Mouse (Mus musculus) limb, embryonic 14.5 days (tissue): ENCODE measurements around the gene Irf2. TPM values are rescaled to one million over a fixed set of nuclear protein-coding genes. Genes with fewer than 3 reads are reported as not detected.

ENCODE experiments used
- ATAC-seq: fragments of 200-750 bp; cut with Nextera tagmentation; 2 replicates; pipeline ENCODE4 v1.8.0; 2017; ENCODE audit warnings: low read depth, moderate number of reproducible peaks, moderate TSS enrichment; ENCODE audit not compliant: low FRiP score
- DNase-seq: peaks from one replicate; pipeline ENCODE4 v3.0.0-alpha.2; 2015; ENCODE audit warnings: low spot score
- H3K27ac ChIP-seq: fragments of 300-500 bp; sonication (generic); replicated peaks from 2 replicates; pipeline ENCODE4 v1.5.1; 2014; ENCODE audit warnings: low read depth, mild to moderate bottlenecking, low read length, moderate library complexity, mixed read lengths
- H3K27me3 ChIP-seq: fragments of 300-500 bp; sonication (generic); 2 replicates; pipeline ENCODE4 v1.6.1; 2014; ENCODE audit warnings: low read length, mixed read lengths; ENCODE audit not compliant: control insufficient read depth, insufficient read depth
- H3K36me3 ChIP-seq: fragments of 300-500 bp; sonication (generic); 2 replicates; pipeline ENCODE4 v1.6.1; 2014; ENCODE audit warnings: mild to moderate bottlenecking, low read length, moderate library complexity, mixed read lengths; ENCODE audit not compliant: control insufficient read depth, insufficient read depth
- H3K4me1 ChIP-seq: fragments of 300-500 bp; sonication (generic); 2 replicates; pipeline ENCODE4 v1.6.1; 2014; ENCODE audit warnings: antibody characterized with exemption, low read length, mixed read lengths; ENCODE audit not compliant: control insufficient read depth, insufficient read depth
- H3K4me2 ChIP-seq: fragments of 300-500 bp; sonication (generic); replicated peaks from 2 replicates; pipeline ENCODE4 v1.6.1; 2014; ENCODE audit warnings: low read depth, mild to moderate bottlenecking, low read length, moderate library complexity; ENCODE audit not compliant: severe bottlenecking
- H3K4me3 ChIP-seq: fragments of 300-500 bp; sonication (generic); replicated peaks from 2 replicates; pipeline ENCODE4 v1.5.1; 2014; ENCODE audit warnings: low read length
- H3K9ac ChIP-seq: fragments of 300-500 bp; sonication (generic); 2 replicates; pipeline ENCODE4 v1.6.1; 2014; ENCODE audit warnings: mild to moderate bottlenecking, low read depth, low read length, moderate library complexity; ENCODE audit not compliant: severe bottlenecking
- H3K9me3 ChIP-seq: fragments of 300-500 bp; sonication (generic); 2 replicates; pipeline ENCODE4 v1.6.1; 2016; ENCODE audit warnings: low read length; ENCODE audit not compliant: control insufficient read depth
- POLR2A ChIP-seq: fragments of 200-500 bp; IDR thresholded peaks from 2 replicates; pipeline ENCODE4 v1.8.0; 2012; ENCODE audit warnings: inconsistent platforms, mild to moderate bottlenecking, moderate library complexity, borderline replicate concordance; ENCODE audit not compliant: insufficient read depth, insufficient read length; ENCODE audit errors: extremely low read depth
- WGBS: fragments of 180-500 bp; shearing (Covaris S2); extraction: QIAGEN DNeasy Blood & Tissue Kit; methylation state at CpG from one replicate; pipeline ENCODE4 v1.1.7; 2014; 5-methylcytosine and 5-hydroxymethylcytosine counted together
- polyA plus RNA-seq, 2 experiments: library from polyadenylated mRNA; depleted of rRNA in 1 of 2; stranded (reverse) in 1 of 2; unstranded in 1 of 2; fragments of >200 nt; fragmentation: Nextera tagmentation in 1 of 2; extraction: Ambion mirVana in 1 of 2; gene quantifications; 2 replicates each; pipeline versions ENCODE4 v1.2.1 to v1.2.3; 2012 to 2014

Gene Irf2
- polyA plus RNA-seq, 2 experiments: 15.1 to 16.8 TPM

DNA sequence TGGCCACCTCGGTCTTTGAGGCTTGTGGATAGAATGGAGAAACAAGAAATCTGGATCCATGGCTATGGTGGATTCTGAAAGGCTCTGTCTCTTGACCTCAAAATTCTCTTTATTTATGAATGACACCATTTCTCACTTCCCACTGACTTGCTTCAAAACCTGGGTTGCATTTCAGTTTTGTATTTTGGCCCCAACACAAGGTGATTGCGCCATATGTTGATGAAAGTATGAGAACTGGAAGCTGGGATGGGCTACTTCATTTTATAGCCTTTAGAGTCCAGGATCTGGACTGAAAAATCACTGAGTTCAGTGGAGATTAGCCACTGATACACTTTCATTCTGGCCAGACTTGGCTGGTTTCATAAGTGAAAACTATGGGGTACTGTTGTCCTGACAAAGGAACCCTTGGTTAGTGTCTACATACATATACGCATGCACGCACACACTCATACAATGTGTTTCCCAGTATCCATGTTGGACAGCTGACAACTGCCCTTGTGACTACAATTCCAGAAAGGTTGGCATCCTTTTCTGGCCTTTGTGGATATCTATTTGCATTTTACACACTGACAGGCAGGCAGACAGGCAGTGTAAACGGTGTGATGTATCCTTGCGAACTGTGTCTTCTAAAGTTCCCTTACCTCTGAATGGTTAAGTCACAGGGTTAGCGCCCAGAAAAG, 89.3 kb downstream of the Irf2 start:
- Histone ChIP-seq H3K36me3 (0 out of 2 replicates have a peak, but pooled peaks cover 6% of the 10 kb centered on the region), H3K4me2 (no peak overlapping the region), H3K4me3 (no peak overlapping the region), H3K9me3 (no peaks in the 10 kb centered on the region), H3K27me3 (no peaks in the 10 kb centered on the region), H3K4me1 (no peaks in the 10 kb centered on the region), H3K27ac (no peak overlapping the region), H3K9ac (no peak overlapping the region)
- TF ChIP-seq POLR2A: no peak
- DNase-seq (no peak), ATAC-seq (no peak)
- 90% methylated on average over 7 of the region's 7 CpGs for WGBS

DNA sequence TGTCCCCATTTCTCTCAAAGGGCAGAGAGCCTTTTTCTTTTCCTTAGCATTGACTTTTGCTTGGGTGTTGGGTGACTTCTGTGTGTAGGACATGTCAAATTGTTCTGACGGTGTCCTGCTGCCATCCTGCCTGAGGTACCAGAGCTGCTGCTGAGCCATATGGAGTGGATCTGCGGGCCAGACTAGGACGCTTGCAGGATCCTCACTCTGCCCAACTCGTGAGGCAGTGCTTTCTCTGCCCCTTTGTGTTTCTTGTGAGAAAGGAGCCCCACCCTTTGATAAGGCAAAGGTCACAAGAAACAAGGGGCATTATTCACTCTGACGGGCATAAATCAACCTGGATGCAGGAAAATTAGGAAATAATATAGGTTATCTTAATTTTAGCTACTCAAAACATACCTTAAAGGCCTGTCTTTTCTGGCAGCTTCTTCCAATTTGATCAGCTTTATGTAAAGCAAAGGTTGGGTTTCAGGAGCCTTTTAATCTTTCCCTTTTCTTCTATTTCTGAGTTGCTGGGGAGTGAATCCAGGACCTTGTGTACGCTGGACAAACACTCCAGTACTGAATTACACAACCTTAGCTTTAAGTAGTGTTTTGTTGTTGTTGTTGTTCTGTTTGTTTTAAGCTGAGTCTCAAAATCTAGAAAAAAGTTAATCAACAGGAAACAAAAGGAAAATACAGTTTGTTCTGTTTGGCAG, 90.0 kb downstream of the Irf2 start:
- ATAC-seq (no peak), DNase-seq (no peak)
- Histone ChIP-seq H3K36me3 (0 out of 2 replicates have a peak, but pooled peaks cover 5% of the 10 kb centered on the region), H3K9ac (no peak overlapping the region), H3K4me3 (no peak overlapping the region), H3K4me1 (no peaks in the 10 kb centered on the region), H3K9me3 (no peaks in the 10 kb centered on the region), H3K4me2 (no peak overlapping the region), H3K27ac (no peak overlapping the region), H3K27me3 (no peaks in the 10 kb centered on the region)
- TF ChIP-seq POLR2A: no peak
- WGBS: 74% methylated on average over 6 of the region's 6 CpGs

DNA sequence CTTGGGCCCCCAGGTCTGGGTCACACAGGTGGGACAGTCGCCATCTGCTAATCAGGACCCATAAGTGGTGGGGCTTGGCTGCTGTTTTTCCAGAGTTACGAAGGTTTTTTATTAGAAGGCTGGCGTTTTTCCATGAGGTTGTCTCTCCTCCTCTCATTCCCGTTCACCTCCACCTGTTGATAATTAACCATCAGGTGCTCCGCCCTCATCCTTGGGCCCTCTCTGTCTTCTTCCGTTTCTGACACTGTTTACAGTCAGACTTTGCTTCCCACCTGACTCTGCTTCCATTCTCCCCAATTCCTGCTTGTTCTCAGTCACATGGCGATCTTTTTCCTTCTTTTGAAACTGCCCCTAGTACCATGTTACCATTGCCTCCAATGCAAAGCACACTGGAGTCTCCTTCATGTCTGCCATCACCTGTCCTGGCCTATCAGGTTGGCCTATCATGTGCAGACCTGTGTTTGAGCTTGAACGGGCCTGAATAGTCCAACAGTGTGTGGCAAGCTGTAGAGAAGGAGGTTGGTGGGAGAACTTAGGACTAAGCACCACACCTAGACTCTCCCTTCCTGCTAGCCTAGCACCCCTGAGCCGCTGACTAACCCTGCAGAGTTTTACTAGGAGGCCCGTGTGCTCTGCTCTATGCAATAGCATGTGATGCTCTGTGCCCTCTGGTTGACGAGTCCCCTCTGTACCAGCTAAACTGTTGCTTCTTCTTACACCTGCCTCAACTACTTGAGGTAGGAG, 90.8 kb downstream of the Irf2 start:
- Histone ChIP-seq H3K27ac (no peak overlapping the region), H3K9ac (no peak overlapping the region), H3K27me3 (no peaks in the 10 kb centered on the region), H3K36me3 (0 out of 2 replicates have a peak, but pooled peaks cover 5% of the 10 kb centered on the region), H3K4me1 (no peaks in the 10 kb centered on the region), H3K4me2 (no peak overlapping the region), H3K9me3 (no peaks in the 10 kb centered on the region), H3K4me3 (no peak overlapping the region)
- ATAC-seq (no peak), DNase-seq (no peak)
- WGBS: 59% methylated on average over 11 of the region's 11 CpGs
- TF ChIP-seq POLR2A: no peak

DNA sequence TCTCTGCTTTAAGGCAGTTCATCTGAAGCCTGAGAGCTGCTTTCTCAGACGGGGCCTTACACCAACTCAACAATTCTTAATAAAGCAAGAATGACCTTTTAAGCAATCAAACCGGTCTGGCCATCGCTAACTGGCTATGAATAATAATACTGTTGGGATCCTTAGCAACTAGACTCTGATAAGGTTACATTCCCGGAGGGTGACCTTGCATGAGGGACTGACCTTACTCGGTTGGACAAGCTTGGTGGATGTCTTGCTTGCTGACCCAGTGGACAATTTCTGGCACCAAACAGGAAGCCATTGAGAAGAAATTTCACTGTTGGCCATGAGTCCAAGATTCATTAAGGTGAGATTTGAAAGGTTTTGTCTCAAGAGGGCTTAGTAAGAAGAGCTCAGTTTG, 92.4 kb downstream of the Irf2 start:
- 95% methylated on average over 5 of the region's 5 CpGs for WGBS
- TF ChIP-seq POLR2A: no peak
- Histone ChIP-seq H3K4me1 (no peaks in the 10 kb centered on the region), H3K4me2 (no peak overlapping the region), H3K36me3 (0 out of 2 replicates have a peak, but pooled peaks cover 5% of the 10 kb centered on the region), H3K27me3 (no peaks in the 10 kb centered on the region), H3K9ac (no peak overlapping the region), H3K9me3 (no peaks in the 10 kb centered on the region), H3K4me3 (no peak overlapping the region), H3K27ac (no peak overlapping the region)
- DNase-seq (no peak), ATAC-seq (no peak)

DNA sequence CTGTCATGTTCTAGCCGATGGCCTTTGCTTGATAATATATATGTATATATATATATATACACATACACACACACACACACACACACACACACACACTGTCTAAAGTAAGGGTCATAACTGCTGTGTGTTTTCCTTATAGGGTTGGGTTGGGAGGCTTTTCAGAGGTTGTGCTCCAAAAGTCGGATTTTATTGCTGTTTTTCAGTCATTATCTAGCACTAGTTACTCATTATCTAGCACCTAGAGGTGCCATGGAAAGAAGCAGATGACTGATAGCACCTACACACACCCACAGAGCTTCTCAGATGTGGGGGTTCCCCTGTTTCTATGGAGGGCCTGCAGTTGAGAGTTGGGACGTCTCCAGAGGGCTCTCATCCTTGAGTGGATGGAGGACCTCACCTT, 92.9 kb downstream of the Irf2 start:
- H3K4me3 ChIP-seq: no peak overlapping the region
- WGBS: 87% methylated on average over 3 of the region's 3 CpGs
- H3K9me3 ChIP-seq: no peaks in the 10 kb centered on the region

More for the DNA sequence above, 92.9 kb downstream of the Irf2 start:
- no peak for TF ChIP-seq POLR2A
- Histone ChIP-seq H3K4me2 (no peak overlapping the region), H3K27ac (no peak overlapping the region), H3K9ac (no peak overlapping the region), H3K27me3 (no peaks in the 10 kb centered on the region), H3K4me1 (no peaks in the 10 kb centered on the region), H3K36me3 (0 out of 2 replicates have a peak, but pooled peaks cover 7% of the 10 kb centered on the region)
- ATAC-seq: no peak
- DNase-seq: no peak
